Mouse (Mus musculus) cerebellum, postnatal 36 days (tissue): ENCODE results near the gene Nbdy.

Experiments
- DNase-seq, 2 experiments: peaks; one replicate each; pipeline ENCODE4 v3.0.0; 2021 to 2022; ENCODE audit warnings: mixed read lengths in 2 of 2

The Nbdy gene

DNA sequence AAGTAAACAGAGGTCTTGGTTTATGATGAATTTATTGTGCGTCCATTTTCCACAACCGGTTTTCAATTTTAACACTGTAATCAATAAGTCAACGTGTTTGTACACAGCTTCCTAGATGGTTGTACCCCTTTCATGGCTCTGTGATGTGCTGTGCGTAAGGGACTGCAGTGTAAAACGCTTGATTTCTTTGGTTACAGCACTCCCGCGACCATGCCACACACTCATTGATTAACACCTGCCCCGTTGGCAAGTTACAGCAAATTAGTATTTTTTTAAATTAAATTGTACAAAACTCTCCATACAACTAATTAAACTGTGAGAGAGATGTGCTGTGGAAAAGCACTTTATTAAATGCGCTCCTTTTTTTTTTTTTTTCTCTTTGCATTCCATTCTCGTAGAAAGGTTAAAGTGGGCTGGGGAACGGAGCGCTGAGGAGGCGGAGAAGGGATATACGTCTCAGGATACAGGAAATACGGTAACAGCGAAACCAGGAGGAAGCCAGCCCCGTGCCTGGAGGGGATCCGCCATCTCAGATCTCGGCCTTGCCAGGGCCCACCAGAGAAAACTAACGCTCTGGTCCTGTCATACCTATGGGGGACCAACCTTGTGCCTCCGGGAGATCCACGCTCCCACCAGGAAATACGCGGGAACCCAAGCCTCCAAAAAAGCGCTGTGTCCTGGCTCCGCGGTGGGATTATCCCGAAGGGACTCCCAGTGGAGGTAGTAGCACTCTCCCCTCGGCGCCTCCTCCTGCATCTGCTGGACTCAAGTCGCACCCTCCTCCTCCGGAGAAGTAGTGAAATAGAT lies at the start of gene Nbdy:
Gene Nbdy, plus strand, starts transcription at position 481 of the 807 bp plus-strand sequence.
- peak; percentile 53 to 59 for DNase-seq

DNA sequence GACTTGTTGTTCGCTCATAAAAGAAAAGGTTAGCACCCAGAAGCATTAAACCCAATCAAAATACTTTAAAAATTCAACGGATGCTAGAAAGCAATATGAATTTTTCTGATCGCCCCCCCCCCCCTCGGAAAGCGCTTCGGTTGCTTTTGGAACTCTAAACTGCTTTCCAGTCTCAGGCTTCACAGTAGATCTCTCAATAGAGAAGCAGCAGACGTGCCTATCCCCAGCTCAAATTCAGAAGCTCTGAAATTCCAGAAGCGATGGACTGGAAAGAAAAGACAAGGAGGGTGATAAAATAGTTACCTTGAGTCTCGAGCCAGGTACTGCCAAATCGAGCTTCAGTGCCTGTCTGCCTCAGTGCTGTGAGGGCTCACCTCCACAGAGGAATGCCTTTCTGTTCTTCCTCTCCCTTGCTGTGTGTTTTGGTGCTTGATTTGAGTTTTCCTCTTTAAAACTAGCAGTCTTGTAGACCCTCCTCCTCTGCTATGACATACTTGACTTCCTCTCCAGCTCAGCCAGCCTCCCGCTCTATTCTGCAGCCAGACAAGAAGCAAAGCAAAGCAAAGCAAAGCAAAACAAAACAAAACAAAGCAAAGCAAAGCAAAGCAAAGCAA lies 27.5 kb upstream of the Nbdy start, which contains the start of gene Kctd12b:
Gene Kctd12b, minus strand, starts transcription at position 610 of the 614 bp plus-strand sequence.
- DNase-seq, result peak in 1 of 2 experiments; percentile 1

DNA sequence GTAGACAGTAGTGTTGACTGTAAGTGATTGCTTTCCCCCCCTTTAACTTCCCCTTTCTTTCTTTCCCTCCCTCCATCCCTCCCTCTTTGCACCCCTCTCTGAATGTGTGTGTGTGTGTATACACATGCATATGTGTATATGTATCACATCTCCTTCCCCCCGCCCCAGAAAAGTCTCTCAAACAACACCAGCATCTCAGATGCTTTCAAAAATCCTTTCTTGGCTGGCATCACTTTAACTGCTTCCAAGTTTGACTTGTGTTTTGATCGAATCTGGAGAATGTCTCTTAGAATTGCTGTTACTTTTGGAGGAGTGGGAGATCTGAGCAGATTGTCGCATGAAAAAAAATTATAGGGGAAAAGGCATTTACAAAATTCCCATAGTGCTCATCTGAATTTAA lies 22.9 kb upstream of the Nbdy start:
- DNase-seq, result no peak

DNA sequence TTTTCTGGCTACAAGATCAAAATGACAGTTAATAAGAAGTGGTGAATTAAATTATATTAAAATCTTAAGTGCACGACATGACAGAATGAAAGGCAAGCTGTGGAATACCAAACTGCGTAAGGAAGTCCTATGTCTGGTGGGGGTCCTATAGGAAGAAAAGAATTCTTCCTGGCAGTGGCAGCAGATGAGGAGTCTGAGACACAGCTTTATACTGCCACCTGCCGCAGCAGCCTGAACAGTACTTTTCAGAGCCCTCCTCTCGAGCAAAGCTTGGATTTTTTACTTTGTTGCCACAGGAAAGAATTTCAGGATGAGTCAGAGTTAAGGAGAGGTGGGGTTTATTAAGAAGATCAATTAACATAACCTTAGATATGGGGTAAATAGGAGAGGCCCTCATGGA lies 15.7 kb upstream of the Nbdy start:
- DNase-seq, result no peak

DNA sequence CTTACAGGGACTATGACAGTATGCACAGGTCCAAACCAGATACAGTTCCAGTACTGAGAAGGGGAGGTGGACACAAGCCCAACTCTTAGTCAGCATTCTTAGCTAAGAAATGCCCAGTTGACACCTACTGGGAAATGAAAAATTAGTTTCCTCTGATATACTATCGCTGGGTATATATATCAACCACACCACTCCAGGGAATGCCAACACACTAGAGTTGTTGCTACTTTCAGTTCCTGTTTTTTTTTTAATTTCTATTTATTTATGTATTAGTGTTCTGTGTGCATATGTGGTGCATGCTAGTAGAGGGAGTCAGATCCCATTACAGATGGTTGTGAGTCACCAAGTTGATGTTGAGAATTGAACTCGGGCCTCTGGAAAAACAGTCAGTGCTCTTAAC lies 6.7 kb upstream of the Nbdy start:
- no peak for DNase-seq

DNA sequence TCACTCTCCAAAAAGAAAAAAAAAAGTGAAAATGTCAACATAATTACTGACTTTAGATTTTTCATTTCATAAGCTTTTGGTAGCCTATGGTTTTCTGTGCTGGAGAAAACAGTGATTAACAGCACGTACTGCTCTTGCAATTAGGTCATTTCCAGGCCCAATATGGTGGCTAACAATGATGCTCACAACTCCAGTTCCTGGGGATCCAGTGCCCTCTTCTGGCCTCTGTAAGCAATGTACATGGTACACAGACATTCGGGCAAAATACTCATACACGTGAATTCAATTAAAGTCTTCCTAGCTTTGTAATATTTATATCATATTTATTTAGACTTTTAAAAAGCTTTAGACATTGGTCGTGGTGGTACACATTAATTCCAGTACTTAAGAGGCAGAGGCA lies 3.8 kb upstream of the Nbdy start:
- no peak for DNase-seq

DNA sequence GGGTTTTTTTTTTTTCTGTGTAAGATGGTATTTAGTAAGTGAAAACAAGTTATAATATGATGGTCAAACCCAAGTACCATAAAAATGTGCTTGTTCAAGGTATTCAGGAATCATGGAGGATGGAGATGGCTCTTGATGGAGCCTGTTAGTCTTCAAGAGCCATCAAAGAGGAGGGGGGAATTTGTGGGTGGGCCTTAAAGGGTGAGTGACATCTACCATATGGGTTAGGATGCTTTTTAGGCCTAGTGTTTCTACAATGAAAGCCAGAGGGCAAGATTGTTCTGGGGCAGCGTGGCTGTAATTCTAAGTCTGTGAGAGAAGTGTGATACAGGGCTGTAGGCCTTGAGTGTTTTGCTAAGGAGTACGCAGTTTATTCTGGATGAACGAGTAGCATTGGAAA lies 1.0 kb downstream of the Nbdy start:
- DNase-seq, result no peak

DNA sequence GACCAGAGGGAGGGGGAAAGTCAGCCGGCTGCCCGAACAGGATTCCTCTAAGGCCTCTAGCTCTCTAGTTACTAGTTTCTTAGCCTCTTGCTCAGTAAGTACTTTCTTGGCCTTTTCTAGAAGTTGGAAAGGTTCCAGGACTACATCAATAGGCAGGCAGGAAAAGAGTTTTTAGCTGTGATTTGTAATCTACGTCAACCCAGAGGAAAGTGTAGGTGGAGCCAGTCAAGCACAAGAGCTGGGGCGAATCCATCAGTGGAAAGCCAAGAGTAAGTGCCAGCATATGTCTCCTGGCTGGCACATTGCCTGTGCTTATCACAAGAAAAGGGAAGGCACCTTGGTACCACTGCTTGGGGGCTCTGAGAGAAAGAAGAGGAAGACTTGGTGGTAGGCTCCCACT lies 12.3 kb downstream of the Nbdy start:
- DNase-seq, result no peak

DNA sequence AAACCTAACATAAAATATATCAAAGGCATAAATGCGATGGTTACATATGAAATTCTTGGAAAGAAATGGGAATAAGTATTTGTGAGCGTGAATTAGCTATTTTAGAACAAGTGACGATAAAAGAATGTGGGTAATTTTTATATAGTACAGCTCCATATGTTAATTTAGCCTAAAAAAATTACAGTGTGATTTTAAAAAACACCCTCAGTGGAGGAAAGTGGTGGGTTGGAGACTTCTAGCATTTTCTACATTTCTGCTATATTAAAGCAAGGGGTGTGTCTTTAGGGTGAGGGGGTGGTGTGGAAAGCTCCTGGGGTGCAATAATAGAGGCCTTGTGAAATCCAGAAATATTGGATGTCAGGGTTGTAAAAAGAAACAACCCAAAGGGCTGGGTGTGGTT lies 19.1 kb downstream of the Nbdy start:
- DNase-seq, result no peak

DNA sequence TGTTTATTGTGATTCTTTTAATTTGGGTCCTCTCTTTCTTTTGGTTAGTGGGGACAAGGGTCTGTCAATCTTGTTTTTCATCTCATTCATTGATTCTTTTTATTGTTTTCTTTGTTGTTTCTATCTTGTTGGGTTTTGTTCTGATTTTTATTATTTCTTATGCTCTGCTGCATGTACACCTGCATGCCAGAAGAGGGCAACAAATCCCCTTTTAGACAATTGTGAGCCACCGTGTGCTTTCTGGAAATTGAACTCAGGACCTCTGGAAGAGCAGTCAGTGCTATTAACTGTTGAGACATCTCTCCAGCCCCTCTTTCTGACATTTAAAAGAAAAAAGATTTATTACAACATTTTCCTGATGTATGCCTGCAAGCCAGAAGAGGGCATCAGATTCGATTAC lies 25.8 kb downstream of the Nbdy start:
- DNase-seq, result no peak
